Mouse (Mus musculus) CH12.LX (cell line): ENCODE data around the gene Prph2. TPM values are rescaled to one million over a fixed set of nuclear protein-coding genes. Genes with fewer than 3 reads are reported as not detected.
A peak's percentile ranks its signal among the peaks of the same experiment; 100 is the strongest.

Source experiments
- DNase-seq: peaks from one replicate; pipeline ENCODE4 v3.0.0-alpha.2; 2013; ENCODE audit errors: extremely low read depth
- H3K27ac ChIP-seq: 2 replicates; pipeline ENCODE4 v1.5.1; 2012; ENCODE audit warnings: low read depth, mild to moderate bottlenecking, control low read depth, moderate library complexity; ENCODE audit not compliant: insufficient read depth
- H3K27me3 ChIP-seq: replicated peaks from 2 replicates; pipeline ENCODE3; 2012; ENCODE audit warnings: inconsistent platforms
- H3K36me3 ChIP-seq, 2 experiments: replicated peaks in 1 of 2; 2 replicates each; pipeline versions ENCODE3 to v1.6.1; 2012; ENCODE audit warnings: inconsistent platforms in 1 of 2, low read length in 1 of 2, mild to moderate bottlenecking in 1 of 2, mixed read lengths in 1 of 2, moderate library complexity in 1 of 2; ENCODE audit not compliant: control insufficient read depth in 1 of 2, insufficient read depth in 1 of 2
- H3K4me1 ChIP-seq, 2 experiments: 2 replicates each; pipeline ENCODE4 v1.6.1; 2012; ENCODE audit warnings: inconsistent platforms in 1 of 2, moderate library complexity in 1 of 2; ENCODE audit not compliant: insufficient read depth in 2 of 2, control insufficient read depth in 1 of 2
- H3K4me2 ChIP-seq: 2 replicates; pipeline ENCODE4 v1.6.1; 2012; ENCODE audit warnings: low read depth, mild to moderate bottlenecking, control low read depth; ENCODE audit not compliant: poor library complexity, insufficient read depth, severe bottlenecking
- H3K4me3 ChIP-seq, 3 experiments: fragments of 150-350 bp in 1 of 3; sonication (generic) in 1 of 3; replicated peaks in 1 of 3; 2 replicates each; pipeline versions ENCODE3 to v1.5.1; 2011 to 2012; ENCODE audit warnings: low read depth in 2 of 3, low read length in 2 of 3, mild to moderate bottlenecking in 2 of 3, moderate library complexity in 2 of 3, control low read depth in 1 of 3, improper control_type of control experiment in 1 of 3, inconsistent platforms in 1 of 3, mixed read lengths in 1 of 3; ENCODE audit not compliant: poor library complexity in 1 of 3
- H3K79me2 ChIP-seq: replicated peaks from 2 replicates; pipeline ENCODE4 v1.6.1; 2012; ENCODE audit warnings: mild to moderate bottlenecking, moderate library complexity; ENCODE audit not compliant: control insufficient read depth, poor library complexity, insufficient read depth, severe bottlenecking; ENCODE audit errors: extremely low read depth
- H3K9ac ChIP-seq: 2 replicates; pipeline ENCODE4 v1.6.1; 2012; ENCODE audit warnings: low read depth, mild to moderate bottlenecking, control low read depth, moderate library complexity; ENCODE audit not compliant: insufficient read depth
- H3K9me3 ChIP-seq: replicated peaks from 2 replicates; pipeline ENCODE3; 2012; ENCODE audit warnings: low read length, inconsistent platforms, mixed read lengths
- BHLHE40 ChIP-seq: IDR thresholded peaks from 2 replicates; pipeline ENCODE4 v1.6.1; 2011; ENCODE audit warnings: mild to moderate bottlenecking, low read depth, low read length, improper control_type of control experiment
- CHD2 ChIP-seq: IDR thresholded peaks from 2 replicates; pipeline ENCODE4 v1.6.1; 2011; ENCODE audit warnings: low read length, improper control_type of control experiment
- CTCF ChIP-seq, 2 experiments: IDR thresholded peaks in 1 of 2; conservative IDR thresholded peaks in 1 of 2; 2 replicates each; pipeline ENCODE4 v1.5.1; 2011 to 2012; ENCODE audit warnings: low read depth in 2 of 2, low read length in 2 of 2, improper control_type of control experiment in 1 of 2, inconsistent platforms in 1 of 2, mild to moderate bottlenecking in 1 of 2, moderate library complexity in 1 of 2
- EP300 ChIP-seq: IDR thresholded peaks from 2 replicates; pipeline ENCODE4 v1.6.1; 2011; ENCODE audit warnings: low read length, improper control_type of control experiment
- ETS1 ChIP-seq: conservative IDR thresholded peaks from 2 replicates; pipeline ENCODE4 v1.6.1; 2012; ENCODE audit warnings: low read depth, mild to moderate bottlenecking, inconsistent platforms, low read length, improper control_type of control experiment, moderate library complexity
- HCFC1 ChIP-seq: IDR thresholded peaks from 2 replicates; pipeline ENCODE4 v1.6.1; 2012; ENCODE audit warnings: low read depth, mild to moderate bottlenecking, inconsistent platforms, low read length, improper control_type of control experiment
- IRF4 ChIP-seq: IDR thresholded peaks from 2 replicates; pipeline ENCODE4 v1.6.1; 2014; ENCODE audit warnings: low read depth, mild to moderate bottlenecking, inconsistent platforms, low read length, improper control_type of control experiment
- KAT2A ChIP-seq: IDR thresholded peaks from 2 replicates; pipeline ENCODE4 v1.6.1; 2012; ENCODE audit warnings: low read length, improper control_type of control experiment, inconsistent platforms; ENCODE audit not compliant: insufficient replicate concordance
- MAFK ChIP-seq: IDR thresholded peaks from 2 replicates; pipeline ENCODE4 v1.6.1; 2011; ENCODE audit warnings: low read length, improper control_type of control experiment; ENCODE audit not compliant: insufficient replicate concordance
- MAZ ChIP-seq: IDR thresholded peaks from 2 replicates; pipeline ENCODE4 v1.6.1; 2012; ENCODE audit warnings: low read depth, mild to moderate bottlenecking, inconsistent platforms, low read length, improper control_type of control experiment, moderate library complexity
- MXI1 ChIP-seq: IDR thresholded peaks from 2 replicates; pipeline ENCODE4 v1.6.1; 2011; ENCODE audit warnings: mild to moderate bottlenecking, low read depth, low read length, improper control_type of control experiment
- NELFE ChIP-seq: IDR thresholded peaks from 2 replicates; pipeline ENCODE4 v1.6.1; 2011; ENCODE audit warnings: low read depth, low read length, improper control_type of control experiment
- NRF1 ChIP-seq: IDR thresholded peaks from 2 replicates; pipeline ENCODE4 v1.6.1; 2014; ENCODE audit warnings: low read depth, mild to moderate bottlenecking, inconsistent platforms, low read length, improper control_type of control experiment, moderate library complexity
- PAX5 ChIP-seq: IDR thresholded peaks from 2 replicates; pipeline ENCODE4 v1.6.1; 2012; ENCODE audit warnings: low read length, inconsistent platforms, mixed read lengths
- POLR2A ChIP-seq: IDR thresholded peaks from 2 replicates; pipeline ENCODE4 v1.6.1; 2011; ENCODE audit warnings: low read depth, mild to moderate bottlenecking, improper control_type of control experiment, low read length
- POLR2AphosphoS2 ChIP-seq: IDR thresholded peaks from 2 replicates; pipeline ENCODE4 v1.6.1; 2011; ENCODE audit warnings: low read depth, low read length, improper control_type of control experiment
- RAD21 ChIP-seq: IDR thresholded peaks from 2 replicates; pipeline ENCODE4 v1.6.1; 2011; ENCODE audit warnings: low read depth, mild to moderate bottlenecking, low read length, improper control_type of control experiment, moderate library complexity
- SIN3A ChIP-seq: IDR thresholded peaks from 2 replicates; pipeline ENCODE4 v1.6.1; 2012; ENCODE audit warnings: low read length, improper control_type of control experiment, inconsistent platforms
- SMC3 ChIP-seq: IDR thresholded peaks from 2 replicates; pipeline ENCODE4 v1.6.1; 2011; ENCODE audit warnings: low read depth, low read length, improper control_type of control experiment
- TBP ChIP-seq: conservative IDR thresholded peaks from 2 replicates; pipeline ENCODE4 v1.6.1; 2011; ENCODE audit warnings: low read depth, low read length, improper control_type of control experiment
- USF1 ChIP-seq: IDR thresholded peaks from 2 replicates; pipeline ENCODE4 v1.6.1; 2014; ENCODE audit warnings: low read depth, mild to moderate bottlenecking, inconsistent platforms, low read length, improper control_type of control experiment
- USF2 ChIP-seq: conservative IDR thresholded peaks from 2 replicates; pipeline ENCODE4 v1.6.1; 2011; ENCODE audit warnings: low read depth, low read length, improper control_type of control experiment
- ZMIZ1 ChIP-seq: IDR thresholded peaks from 2 replicates; pipeline ENCODE4 v1.6.1; 2012; ENCODE audit warnings: low read depth, mild to moderate bottlenecking, inconsistent platforms, low read length, improper control_type of control experiment
- dilution Hi-C: fragments of 300-500 bp; cut with MboI; formaldehyde crosslinking; loops from 2 replicates; pipeline ENCODE4 v1.14.3; 2020; ENCODE audit warnings: low sequenced_read_pairs; ENCODE audit not compliant: extremely low pct_unique_long_range_greater_than_20kb, extremely low pct_ligation_motif_present
- in situ Hi-C: fragments of 300-500 bp; cut with MboI; formaldehyde crosslinking; loops from 3 replicates; pipeline ENCODE4 v1.14.3; 2019; ENCODE audit warnings: low sequenced_read_pairs, low pct_ligation_motif_present, low pct_unique_long_range_greater_than_20kb, mixed read lengths
- polyA plus RNA-seq: library from polyadenylated mRNA; unstranded; fragments of >175 nt; gene quantifications from 2 replicates; pipeline ENCODE4 v1.2.1, GENCODE M21; 2012; ENCODE audit warnings: low read depth; ENCODE audit not compliant: insufficient read length
- total RNA-seq, 2 experiments: library from RNA; depleted of rRNA; stranded (reverse); fragments of 300-350 nt in 1 of 2; fragments of >200 nt in 1 of 2; gene quantifications; 2 replicates each; pipeline ENCODE4 v1.2.3; 2012 to 2014

Prph2 gene
- total and polyA plus RNA-seq, 3 experiments, result not detected

DNA sequence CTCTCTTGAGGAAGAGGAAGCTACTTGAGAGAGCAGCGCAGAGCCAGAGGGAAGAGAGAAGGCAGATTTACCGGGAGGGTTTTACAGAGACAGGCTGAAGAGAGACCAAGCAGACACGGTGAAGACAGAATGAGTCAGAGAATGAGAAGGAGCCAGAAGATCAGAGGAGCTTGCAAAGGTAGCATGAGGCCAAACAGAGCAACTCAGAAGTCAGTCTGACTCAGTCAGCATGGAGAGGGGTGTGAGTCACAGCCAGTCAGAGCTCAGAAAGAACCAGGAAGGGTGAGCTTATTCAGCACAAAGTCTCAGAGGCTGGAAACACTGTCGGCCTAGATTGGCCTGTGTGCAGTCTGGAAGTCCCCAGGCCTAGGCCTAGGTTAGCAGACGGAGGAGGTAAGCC lies 22.7 kb downstream of the Prph2 start:
- H3K79me2 ChIP-seq, result no peaks in the 10 kb centered on the region
- dilution Hi-C loops (no loop called here), in situ Hi-C loops (no loop called here)
- no peak for DNase-seq
- no peak overlapping the region for H3K27ac ChIP-seq
- H3K36me3 ChIP-seq, result peaks cover 92 to 97% of the 10 kb centered on the region in 2 experiments
- H3K9ac ChIP-seq, result no peak overlapping the region
- TF ChIP-seq CHD2 (no peak), MXI1 (no peak), BHLHE40 (no peak), MAZ (no peak), ETS1 (no peak), SMC3 (no peak)
- no peaks in the 10 kb centered on the region for H3K27me3 ChIP-seq
- H3K4me2 ChIP-seq, result no peak overlapping the region
- no peaks in the 10 kb centered on the region for H3K4me1 ChIP-seq
- no peak overlapping the region for H3K4me3 ChIP-seq
- no peaks in the 10 kb centered on the region for H3K9me3 ChIP-seq

DNA sequence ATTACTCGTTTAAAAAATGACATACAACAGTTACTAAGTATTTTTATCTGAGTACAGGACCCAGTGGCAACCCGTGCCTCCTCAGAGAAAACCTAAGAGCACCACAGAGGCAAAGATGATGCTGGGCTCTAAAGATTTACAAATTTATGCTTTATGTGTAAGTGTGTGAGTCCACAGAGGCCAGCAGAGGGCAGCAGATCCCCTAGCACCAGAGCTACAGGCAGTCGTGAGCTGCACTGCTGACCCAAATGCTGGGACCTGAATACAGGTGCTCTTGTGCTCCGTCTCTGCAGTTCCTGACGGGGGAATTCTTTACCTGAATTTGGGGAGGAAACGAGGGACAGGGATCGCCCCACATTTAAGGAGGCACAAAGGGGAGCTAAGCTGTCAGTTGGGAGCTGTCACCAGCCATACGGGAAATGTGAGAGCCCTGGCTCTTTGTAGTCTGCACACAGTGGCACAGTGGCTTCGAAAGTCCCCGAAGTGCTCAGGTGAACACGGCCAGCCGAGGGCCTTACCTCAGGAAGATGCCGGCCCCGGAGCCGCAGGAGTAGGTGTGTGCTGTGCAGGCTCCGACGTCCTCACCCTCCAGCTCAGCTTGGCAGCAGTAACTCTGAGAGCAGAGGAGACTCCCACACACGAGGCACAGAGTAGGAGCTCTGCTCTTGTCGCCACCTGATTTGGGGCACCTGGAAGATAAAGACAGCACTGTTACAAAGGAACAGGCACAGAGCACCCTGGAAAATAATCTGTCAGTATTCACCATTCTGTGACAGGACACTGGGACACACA lies 23.5 kb downstream of the Prph2 start:
- H3K9ac ChIP-seq, result no peak overlapping the region
- H3K4me3 ChIP-seq, result no peak overlapping the region
- in situ Hi-C loops (no loop called here), dilution Hi-C loops (no loop called here)
- H3K27me3 ChIP-seq, result no peaks in the 10 kb centered on the region
- H3K4me1 ChIP-seq, result no peaks in the 10 kb centered on the region
- TF ChIP-seq RAD21 (peak; percentile 53), SMC3 (peak; percentile 53), NELFE (no peak), CTCF (conservative IDR thresholded peaks at IDR 0.05 in 1 of 2, IDR thresholded peaks at IDR 0.05 in 1 of 2; ENCODE audit: low read depth in 2 of 2, low read length in 2 of 2) (peak; percentile 41 to 75; a peak in 3 of 4 replicates)
- H3K36me3 ChIP-seq, result peaks cover 95 to 97% of the 10 kb centered on the region in 2 experiments
- no peak overlapping the region for H3K27ac ChIP-seq
- H3K4me2 ChIP-seq, result no peak overlapping the region
- no peaks in the 10 kb centered on the region for H3K9me3 ChIP-seq
- no peaks in the 10 kb centered on the region for H3K79me2 ChIP-seq
- peak; percentile 68 for DNase-seq

DNA sequence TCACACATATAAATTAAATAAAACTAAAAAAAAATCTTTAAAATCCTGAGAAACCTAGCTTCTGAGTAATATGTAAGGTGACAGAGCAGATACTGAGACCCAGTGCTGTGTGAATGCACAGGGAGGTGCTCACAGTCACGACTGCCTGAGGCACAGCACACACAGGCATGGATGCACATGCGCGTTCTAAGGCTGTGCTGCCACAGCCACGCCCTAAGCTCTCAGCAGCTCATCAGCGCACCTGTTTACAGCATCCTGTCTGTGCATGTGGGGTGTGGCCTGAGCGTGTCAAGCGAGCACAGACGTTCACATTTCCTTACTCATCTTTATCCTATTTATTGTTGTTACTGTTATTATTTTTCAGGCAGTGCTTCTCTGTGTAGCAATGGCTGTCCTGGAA lies 30.2 kb downstream of the Prph2 start:
- in situ Hi-C loops (no loop called here), dilution Hi-C loops (no loop called here)
- no peak for DNase-seq
- TF ChIP-seq ZMIZ1 (no peak), CHD2 (no peak), USF2 (no peak), BHLHE40 (no peak), HCFC1 (no peak), PAX5 (no peak), RAD21 (no peak), POLR2AphosphoS2 (no peak), CTCF (conservative IDR thresholded peaks at IDR 0.05 in 1 of 2, IDR thresholded peaks at IDR 0.05 in 1 of 2; ENCODE audit: low read depth in 2 of 2, low read length in 2 of 2) (no peak), EP300 (no peak), IRF4 (no peak), NELFE (no peak), KAT2A (no peak), SMC3 (no peak), MAFK (no peak), USF1 (no peak), TBP (no peak), NRF1 (no peak), SIN3A (no peak), POLR2A (no peak)
- Histone ChIP-seq H3K36me3 (peaks cover 88 to 99% of the 10 kb centered on the region in 2 experiments), H3K27ac (no peak overlapping the region), H3K4me3 (no peak overlapping the region), H3K4me2 (no peak overlapping the region), H3K79me2 (no peaks in the 10 kb centered on the region), H3K9ac (no peak overlapping the region), H3K4me1 (no peaks in the 10 kb centered on the region), H3K27me3 (no peaks in the 10 kb centered on the region), H3K9me3 (no peaks in the 10 kb centered on the region)
